Mouse (Mus musculus) lung, postnatal 0 days (tissue): ENCODE results near the gene Gm38394.

ENCODE experiments used
- CTCF ChIP-seq: IDR thresholded peaks from 2 replicates; pipeline ENCODE4 v1.5.1; 2016; ENCODE audit warnings: antibody characterized with exemption, mild to moderate bottlenecking
- EP300 ChIP-seq: IDR thresholded peaks from 2 replicates; pipeline ENCODE4 v1.6.1; 2016; ENCODE audit warnings: antibody characterized with exemption, mild to moderate bottlenecking, control low read depth

- TF ChIP-seq CTCF (no peak), EP300 (no peak)
Measured at GRCm38 (mm10) chr1:133610601-133611000, 50.5 kb downstream of the Gm38394 start.
